Mouse (Mus musculus) erythroblast, embryonic 14.5 days (primary cell): ENCODE measurements around the gene Sephs1.

ENCODE experiments used
- GATA1 ChIP-seq: IDR thresholded peaks from 2 replicates; pipeline ENCODE4 v1.6.1; 2012; ENCODE audit warnings: low read length, inconsistent platforms, mixed read lengths
- TAL1 ChIP-seq: IDR thresholded peaks from 3 replicates; pipeline ENCODE4 v1.6.1; 2012; ENCODE audit warnings: low read length, inconsistent platforms, mixed read lengths

DNA sequence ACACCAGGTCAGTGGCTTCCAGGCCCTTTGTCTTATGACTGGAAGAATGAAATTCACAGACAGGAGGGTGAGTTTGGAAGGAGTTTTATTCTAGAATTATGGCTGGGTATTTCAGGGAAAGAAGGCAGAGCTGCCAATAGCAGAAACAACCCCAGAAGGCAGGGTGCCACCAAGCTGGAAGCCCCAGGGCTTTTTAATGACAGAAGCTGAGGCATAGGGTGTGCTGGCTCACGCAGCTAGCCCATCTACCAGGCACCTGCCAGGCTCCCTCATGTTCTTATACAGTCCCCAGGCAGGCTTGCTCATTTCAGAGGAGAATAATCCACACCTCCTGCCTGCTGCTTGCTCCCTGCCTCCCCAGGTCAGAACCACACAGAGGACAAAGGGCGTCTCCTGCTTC, 31.9 kb upstream of the Sephs1 start:
- no peak for TF ChIP-seq GATA1
- no peak for TF ChIP-seq TAL1
